Mouse (Mus musculus) effector memory CD4-positive, alpha-beta T cell, adult 7 months (primary cell): ENCODE results near the gene BC147527. TPM values are rescaled to one million over a fixed set of nuclear protein-coding genes. Genes with fewer than 3 reads are reported as not detected.

Source experiments
- polyA plus RNA-seq: library from polyadenylated mRNA; unstranded; fragments of 100-300 nt; shearing (Covaris generic); gene quantifications from one replicate; pipeline ENCODE4 v1.2.1, GENCODE M21; 2017

The BC147527 gene
- polyA plus RNA-seq = 11.0 TPM

GRCm38 (mm10) chr13:120299991-120300442, at the start of gene BC147527:
TSS of gene BC147527 (plus strand) at chr13:120300392.

DNA sequence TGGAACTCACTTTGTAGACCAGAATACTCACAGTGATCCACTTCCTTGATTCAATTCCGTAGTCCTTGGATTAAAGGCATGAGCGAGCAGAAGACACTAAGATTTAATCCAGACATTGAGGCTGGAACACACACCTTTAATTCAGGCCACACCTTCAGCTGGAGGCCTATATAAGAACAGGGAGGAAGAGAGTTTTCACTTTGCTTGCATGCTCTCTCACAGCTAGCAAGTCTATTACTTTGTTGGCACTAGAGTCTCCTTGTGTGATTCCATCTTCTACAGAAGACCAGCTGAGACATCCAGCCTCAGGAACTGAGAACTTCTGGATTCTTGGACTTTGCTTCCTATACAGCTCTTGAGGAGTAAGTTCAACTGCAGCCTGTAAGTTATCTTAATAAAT, 37.3 kb upstream of the BC147527 start, which contains the start of gene AF067061:
AF067061 (plus strand) TSS at position 245 of the 400 bp plus-strand sequence.

DNA sequence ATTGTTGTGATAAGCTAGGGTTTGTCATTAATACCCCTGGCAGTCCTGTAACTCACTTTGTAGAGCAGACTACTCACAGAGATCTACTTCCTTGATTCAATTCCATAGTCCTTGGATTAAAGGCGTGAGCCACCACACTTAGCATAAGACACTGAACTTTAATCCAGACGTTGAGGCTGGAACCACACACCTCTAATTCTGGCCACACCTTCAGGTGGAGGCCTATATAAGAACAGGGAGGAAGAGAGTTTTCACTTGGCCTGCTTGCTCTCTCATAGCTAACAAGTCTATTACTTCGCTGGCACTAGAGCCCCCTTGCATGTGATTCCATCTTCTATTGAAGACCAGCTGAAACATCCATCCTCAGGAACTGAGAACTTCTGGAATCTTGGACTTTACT, 16.4 kb downstream of the BC147527 start, which contains the start of gene Tcstv3:
Tcstv3 (plus strand) TSS at position 301 of the 400 bp plus-strand sequence.

Other genes starting within 250 kb of the BC147527 start
- gene Gm21188, start 248.2 kb upstream of the BC147527 start, polyA plus RNA-seq = not detected
- gene Gm20767, start 160.1 kb upstream of the BC147527 start, polyA plus RNA-seq = not detected
- gene Gm21818, start 128.0 kb upstream of the BC147527 start, polyA plus RNA-seq = not detected
- gene Gm21762, start 84.4 kb upstream of the BC147527 start, polyA plus RNA-seq = not detected
- not detected for gene Gm21731, start 61.3 kb upstream of the BC147527 start, polyA plus RNA-seq
- not detected for gene AF067061, start 37.3 kb upstream of the BC147527 start, polyA plus RNA-seq
- not detected for gene Tcstv3, start 16.5 kb downstream of the BC147527 start, polyA plus RNA-seq